Comparison of ENCODE assay signal across 28 mouse cellular contexts in genomic region chr2:84762818-84763217, GRCm38 (mm10). TPM values are rescaled to one million over a fixed set of nuclear protein-coding genes. Genes with fewer than 3 reads are reported as not detected.
DNase-seq lines count a peak whose midpoint lies in the region; ATAC-seq lines count a peak whose summit lies in the region.
"Had no signal": no experiment of that assay in that cellular context is flagged by ENCODE, and none has a peak within 500 bp of the region (broad histone marks: within the 10 kb centered on the region; RNA-seq: fewer than 3 reads in every experiment).

No protein-coding gene starts in this region.

- H3K4me3 ChIP-seq in kidney, embryonic 15.5 days (replicated peaks) = no peak overlapping the region
- H3K4me3 ChIP-seq: embryonic facial prominence, embryonic 10.5 days; embryonic facial prominence, embryonic 13.5 days; erythroblast, embryonic 14.5 days; forebrain, embryonic 12.5 days; forebrain, embryonic 15.5 days; heart, embryonic 12.5 days; heart, embryonic 15.5 days; hindbrain, embryonic 10.5 days; hindbrain, embryonic 13.5 days had no signal

- H3K4me1 ChIP-seq in kidney, embryonic 15.5 days = no peaks in the 10 kb centered on the region
- H3K4me1 ChIP-seq: embryonic facial prominence, embryonic 13.5 days; forebrain, embryonic 15.5 days; heart, embryonic 12.5 days; heart, embryonic 15.5 days; hindbrain, embryonic 13.5 days had no signal

- 35% methylated on average over 1 of the region's 1 CpGs for WGBS in kidney, embryonic 15.5 days

- no peaks in the 10 kb centered on the region for H3K9me3 ChIP-seq in kidney, embryonic 15.5 days (replicated peaks)
- H3K9me3 ChIP-seq: embryonic facial prominence, embryonic 10.5 days; embryonic facial prominence, embryonic 13.5 days; forebrain, embryonic 12.5 days; forebrain, embryonic 15.5 days; heart, embryonic 15.5 days; hindbrain, embryonic 10.5 days; hindbrain, embryonic 13.5 days had no signal

- no peak overlapping the region for H3K4me2 ChIP-seq in kidney, embryonic 15.5 days
- H3K4me2 ChIP-seq: embryonic facial prominence, embryonic 13.5 days; forebrain, embryonic 12.5 days; forebrain, embryonic 15.5 days; heart, embryonic 12.5 days; heart, embryonic 15.5 days; hindbrain, embryonic 13.5 days had no signal

- H3K9ac ChIP-seq in kidney, embryonic 15.5 days = no peak overlapping the region
- H3K9ac ChIP-seq: embryonic facial prominence, embryonic 13.5 days; forebrain, embryonic 12.5 days; forebrain, embryonic 15.5 days; heart, embryonic 12.5 days; heart, embryonic 15.5 days; hindbrain, embryonic 13.5 days had no signal

- no peaks in the 10 kb centered on the region for H3K36me3 ChIP-seq in kidney, embryonic 15.5 days
- H3K36me3 ChIP-seq: embryonic facial prominence, embryonic 10.5 days; embryonic facial prominence, embryonic 13.5 days; forebrain, embryonic 12.5 days; forebrain, embryonic 15.5 days; heart, embryonic 15.5 days had no signal

- peak; percentile 38 for DNase-seq in kidney, adult 9 months
- peak; percentile 38 for DNase-seq in adipocyte (ENCODE audit: low spot score)
- DNase-seq in retina, embryonic 14.5 days (ENCODE audit: low spot score) = peak; percentile 27
- no peak for DNase-seq in layer of hippocampus, postnatal 36 days
- no peak for DNase-seq in ovary, adult 18-20 months (ENCODE audit: low spot score)
- DNase-seq: adrenal gland, adult 8-10 months; adrenal gland, postnatal 25 days; cerebellum, adult 11-12 months; cerebellum, adult 8-10 months; cerebellum, postnatal 10 days; cerebellum, postnatal 36 days; embryo, embryonic 11 days; gastrocnemius, postnatal 25 days; heart, adult 18-20 months; heart, postnatal 10 days; heart, postnatal 36 days had no signal

- no peak overlapping the region for H3K27ac ChIP-seq in kidney, embryonic 15.5 days
- H3K27ac ChIP-seq: embryonic facial prominence, embryonic 10.5 days; embryonic facial prominence, embryonic 13.5 days; forebrain, embryonic 12.5 days; forebrain, embryonic 15.5 days; heart, embryonic 15.5 days; hindbrain, embryonic 10.5 days; hindbrain, embryonic 13.5 days had no signal

- ATAC-seq in kidney, embryonic 15.5 days (replicated peaks; ENCODE audit: low FRiP score) = no peak
- ATAC-seq: CD4-positive, CD25-positive, alpha-beta regulatory T cell, adult 4 months; forebrain, embryonic 15.5 days had no signal

- H3K27me3 ChIP-seq in kidney, embryonic 15.5 days = no peaks in the 10 kb centered on the region
- H3K27me3 ChIP-seq: embryonic facial prominence, embryonic 13.5 days; forebrain, embryonic 12.5 days; forebrain, embryonic 15.5 days; heart, embryonic 12.5 days; heart, embryonic 15.5 days; hindbrain, embryonic 13.5 days had no signal

RNA-seq across cellular contexts. Expression of gene Serping1, which starts 12.4 kb away (rescaled TPM):
- 86.7 and 109 TPM in 2 replicates for polyA plus RNA-seq in kidney, embryonic 15.5 days (2015; fragmentation: Nextera tagmentation; extraction: Ambion mirVana)
- 1 to 10 TPM; 5.5 to 7.5 TPM for total RNA-seq in layer of hippocampus, postnatal 36 days (2021)
- total RNA-seq: MEL had no signal
- polyA plus RNA-seq: CD4-positive, CD25-positive, alpha-beta regulatory T cell, adult 4 months; erythroblast, embryonic 14.5 days had no signal

RNA-seq across cellular contexts. Expression of gene Gm19426, which starts 19.4 kb away (rescaled TPM):
- 13.2 and 13.7 TPM in 2 replicates for polyA plus RNA-seq in kidney, embryonic 15.5 days (2015; fragmentation: Nextera tagmentation; extraction: Ambion mirVana)
- 1 to 10 TPM; 2.8 to 3.4 TPM for total RNA-seq in layer of hippocampus, postnatal 36 days (2021)
- total RNA-seq: MEL had no signal
- polyA plus RNA-seq: CD4-positive, CD25-positive, alpha-beta regulatory T cell, adult 4 months had no signal

RNA-seq across cellular contexts. Expression of gene Ypel4, which starts 29.0 kb away (rescaled TPM):
- polyA plus RNA-seq in kidney, embryonic 15.5 days (2015; fragmentation: Nextera tagmentation; extraction: Ambion mirVana) = 8.7 and 9.4 TPM in 2 replicates
- total RNA-seq in layer of hippocampus, postnatal 36 days (2021) = 10 to 100 TPM; 79.7 to 82.7 TPM
- total RNA-seq: MEL had no signal

RNA-seq across cellular contexts. Expression of gene Clp1, which starts 35.7 kb away (rescaled TPM):
- polyA plus RNA-seq in kidney, embryonic 15.5 days (2015; fragmentation: Nextera tagmentation; extraction: Ambion mirVana) = 29.1 and 31.6 TPM in 2 replicates
- total RNA-seq in layer of hippocampus, postnatal 36 days (2021) = 1 to 10 TPM; 8.7 to 10.0 TPM

RNA-seq across cellular contexts. Expression of gene Ube2l6, which starts 35.8 kb away (rescaled TPM):
- 42.8 and 51.1 TPM in 2 replicates for polyA plus RNA-seq in kidney, embryonic 15.5 days (2015; fragmentation: Nextera tagmentation; extraction: Ambion mirVana)
- 1 to 10 TPM; 4.2 to 4.3 TPM for total RNA-seq in layer of hippocampus, postnatal 36 days (2021)

Comparison
In these comparisons a context has a peak if more than half of its experiments do, and no peak if none do; other contexts are left out.
1. DNase-seq: peak in kidney, adult 9 months (single experiment), adipocyte (single experiment) and retina, embryonic 14.5 days (single experiment); none in layer of hippocampus, postnatal 36 days (0 of 2) and ovary, adult 18-20 months (single experiment).